Comparison of ENCODE assay signal across 8 mouse cellular contexts in genomic region chr11:120467051-120467735, GRCm38 (mm10). TPM values are rescaled to one million over a fixed set of nuclear protein-coding genes. Genes with fewer than 3 reads are reported as not detected.
DNase-seq lines count a peak whose midpoint lies in the region; ATAC-seq and TF ChIP-seq lines count a peak whose summit lies in the region.

Gene Arl16, minus strand, starts transcription at chr11:120467607.

- in situ Hi-C loops in CH12.LX (cut with MboI; ENCODE audit: low pct_ligation_motif_present, low pct_unique_long_range_greater_than_20kb, low sequenced_read_pairs), result no loop called here

- H3K36me3 ChIP-seq in CH12.LX (replicated peaks in 1 of 2; ENCODE audit: control insufficient read depth in 1 of 2, insufficient read depth in 1 of 2, low read length in 1 of 2), result peaks cover 49 to 76% of the 10 kb centered on the region in 2 experiments
- H3K36me3 ChIP-seq in forebrain, embryonic 11.5 days (ENCODE audit: control insufficient read depth, insufficient read depth, low read length), result peaks cover 6% of the 10 kb centered on the region; the same call in 1 of the 2 replicates
- H3K36me3 ChIP-seq in heart, embryonic 16.5 days (ENCODE audit: control insufficient read depth, insufficient read depth), result peaks cover 18% of the 10 kb centered on the region
- peaks cover 73% of the 10 kb centered on the region for H3K36me3 ChIP-seq in liver, embryonic 15.5 days (replicated peaks)
- H3K36me3 ChIP-seq in neural tube, embryonic 12.5 days, result peaks cover 60% of the 10 kb centered on the region

- H3K27ac ChIP-seq in CH12.LX (ENCODE audit: insufficient read depth, low read depth), result no peak within 1 kb of the TSS; the same call in 1 of the 2 replicates
- peak within 1 kb of the TSS; percentile 59; the same call in 1 of the 2 replicates for H3K27ac ChIP-seq in forebrain, embryonic 11.5 days (ENCODE audit: low read depth, low read length)
- peak within 1 kb of the TSS; percentile 56 for H3K27ac ChIP-seq in heart, embryonic 16.5 days (ENCODE audit: low read length)
- peak within 1 kb of the TSS; percentile 81 for H3K27ac ChIP-seq in liver, embryonic 15.5 days (replicated peaks)
- peak within 1 kb of the TSS; percentile 59; the same call in 1 of the 2 replicates for H3K27ac ChIP-seq in neural tube, embryonic 12.5 days

- H3K27me3 ChIP-seq in CH12.LX (replicated peaks), result no peaks in the 10 kb centered on the region
- no peaks in the 10 kb centered on the region for H3K27me3 ChIP-seq in forebrain, embryonic 11.5 days (ENCODE audit: control insufficient read depth, insufficient read depth, low read length)
- H3K27me3 ChIP-seq in heart, embryonic 16.5 days (ENCODE audit: control insufficient read depth, insufficient read depth, low read length), result no peaks in the 10 kb centered on the region
- H3K27me3 ChIP-seq in liver, embryonic 15.5 days, result no peaks in the 10 kb centered on the region
- H3K27me3 ChIP-seq in neural tube, embryonic 12.5 days (replicated peaks), result no peaks in the 10 kb centered on the region

- H3K79me2 ChIP-seq in CH12.LX (replicated peaks; ENCODE audit: control insufficient read depth, extremely low read depth, insufficient read depth, poor library complexity, severe bottlenecking), result peaks cover 28% of the 10 kb centered on the region

- under 1% methylated on average over 53 of the region's 54 CpGs for WGBS in forebrain, embryonic 11.5 days
- WGBS in heart, embryonic 16.5 days, result under 1% methylated on average over 51 of the region's 54 CpGs
- WGBS in liver, embryonic 15.5 days (ENCODE audit: insufficient replicate concordance), result under 1% methylated on average over 54 of the region's 54 CpGs
- WGBS in neural tube, embryonic 12.5 days, result under 1% methylated on average over 54 of the region's 54 CpGs

- H3K4me1 ChIP-seq in CH12.LX (ENCODE audit: control insufficient read depth in 1 of 2, insufficient read depth in 2 of 2), result peaks cover 5 to 30% of the 10 kb centered on the region in 2 experiments; a peak in 3 of 4 replicates
- peaks cover 11% of the 10 kb centered on the region for H3K4me1 ChIP-seq in forebrain, embryonic 11.5 days (replicated peaks; ENCODE audit: control insufficient read depth, insufficient read depth, low read length)
- H3K4me1 ChIP-seq in heart, embryonic 16.5 days (ENCODE audit: control insufficient read depth, insufficient read depth, low read length), result peaks cover 20% of the 10 kb centered on the region
- H3K4me1 ChIP-seq in liver, embryonic 15.5 days (replicated peaks), result peaks cover 35% of the 10 kb centered on the region
- H3K4me1 ChIP-seq in neural tube, embryonic 12.5 days, result peaks cover 25% of the 10 kb centered on the region

- TF ChIP-seq RAD21 in CH12.LX (IDR thresholded peaks at IDR 0.05; ENCODE audit: low read depth, low read length), result no peak

- TF ChIP-seq EP300 in CH12.LX (IDR thresholded peaks at IDR 0.05; ENCODE audit: low read length), result no peak

- TF ChIP-seq CTCF in CH12.LX (conservative IDR thresholded peaks at IDR 0.05 in 1 of 2, IDR thresholded peaks at IDR 0.05 in 1 of 2; ENCODE audit: low read depth in 2 of 2, low read length in 2 of 2), result no peak

- H3K9ac ChIP-seq in CH12.LX (ENCODE audit: insufficient read depth, low read depth), result peak within 1 kb of the TSS; percentile 83
- H3K9ac ChIP-seq in forebrain, embryonic 11.5 days (ENCODE audit: low read length), result peak within 1 kb of the TSS; percentile 91
- H3K9ac ChIP-seq in heart, embryonic 16.5 days (ENCODE audit: low read length), result peak within 1 kb of the TSS; percentile 88
- H3K9ac ChIP-seq in liver, embryonic 15.5 days, result peak within 1 kb of the TSS; percentile 88
- H3K9ac ChIP-seq in neural tube, embryonic 12.5 days, result peak within 1 kb of the TSS; percentile 80

- ATAC-seq in forebrain, embryonic 11.5 days (replicated peaks; ENCODE audit: low FRiP score), result peak; percentile 100
- ATAC-seq in heart, embryonic 16.5 days (replicated peaks; ENCODE audit: extremely low read depth, insufficient read depth, low FRiP score), result peak; percentile 100
- ATAC-seq in liver, embryonic 15.5 days (ENCODE audit: insufficient read depth), result peak; percentile 100
- peak; percentile 99 for ATAC-seq in neural tube, embryonic 12.5 days (ENCODE audit: low FRiP score, low read depth)

- dilution Hi-C loops in CH12.LX (cut with MboI; ENCODE audit: extremely low pct_ligation_motif_present, extremely low pct_unique_long_range_greater_than_20kb, low sequenced_read_pairs), result no loop called here

- H3K4me3 ChIP-seq in CH12.LX (replicated peaks in 1 of 3; ENCODE audit: low read depth in 2 of 3, low read length in 2 of 3, poor library complexity in 1 of 3), result peak within 1 kb of the TSS; percentile 81 to 97 (median 91)
- peak within 1 kb of the TSS; percentile 91 for H3K4me3 ChIP-seq in forebrain, embryonic 11.5 days (ENCODE audit: low read depth, low read length)
- H3K4me3 ChIP-seq in heart, embryonic 16.5 days (ENCODE audit: low read length), result peak within 1 kb of the TSS; percentile 93
- peak within 1 kb of the TSS; percentile 95 for H3K4me3 ChIP-seq in liver, embryonic 15.5 days (replicated peaks)
- peak within 1 kb of the TSS; percentile 92 for H3K4me3 ChIP-seq in neural tube, embryonic 12.5 days

- TF ChIP-seq POLR2A in CH12.LX (IDR thresholded peaks at IDR 0.05; ENCODE audit: low read depth, low read length), result peak; percentile 95

- H3K4me2 ChIP-seq in CH12.LX (ENCODE audit: insufficient read depth, low read depth, poor library complexity, severe bottlenecking), result peak within 1 kb of the TSS; percentile 79
- H3K4me2 ChIP-seq in forebrain, embryonic 11.5 days (ENCODE audit: low read depth, low read length, severe bottlenecking), result peak within 1 kb of the TSS; percentile 68
- peak within 1 kb of the TSS; percentile 95 for H3K4me2 ChIP-seq in heart, embryonic 16.5 days (ENCODE audit: low read depth, low read length)
- H3K4me2 ChIP-seq in liver, embryonic 15.5 days, result peak within 1 kb of the TSS; percentile 92
- H3K4me2 ChIP-seq in neural tube, embryonic 12.5 days (replicated peaks), result peak within 1 kb of the TSS; percentile 95

- DNase-seq in CH12.LX (ENCODE audit: extremely low read depth), result peak; percentile 100
- DNase-seq in c-Kit-positive CD71-positive TER-119-negative erythroid progenitor cells, embryonic 14.5 days (ENCODE audit: low read depth), result peak; percentile 98
- peak; percentile 98 for DNase-seq in forebrain, embryonic 11.5 days (ENCODE audit: low spot score)
- peak; percentile 96 for DNase-seq in kidney, postnatal 36 days
- DNase-seq in telencephalon, adult 2 months (ENCODE audit: low read depth, low spot score), result peak; percentile 99

- H3K9me3 ChIP-seq in CH12.LX (replicated peaks; ENCODE audit: low read length), result no peaks in the 10 kb centered on the region
- no peaks in the 10 kb centered on the region for H3K9me3 ChIP-seq in forebrain, embryonic 11.5 days (ENCODE audit: control insufficient read depth, low read length)
- H3K9me3 ChIP-seq in heart, embryonic 16.5 days (replicated peaks; ENCODE audit: control insufficient read depth, low read length), result no peaks in the 10 kb centered on the region
- H3K9me3 ChIP-seq in liver, embryonic 15.5 days (replicated peaks), result no peaks in the 10 kb centered on the region
- no peaks in the 10 kb centered on the region for H3K9me3 ChIP-seq in neural tube, embryonic 12.5 days

TF ChIP-seq in CH12.LX, 34 proteins besides CTCF, POLR2A, EP300 and RAD21 (continues in another document):
- TF ChIP-seq MEF2A (IDR thresholded peaks at IDR 0.05; ENCODE audit: borderline replicate concordance, low read depth, low read length), result 0 out of 2 replicates have a peak, but pooled peaks have one; percentile 25
- no peak for TF ChIP-seq MAFK (IDR thresholded peaks at IDR 0.05; ENCODE audit: insufficient replicate concordance, low read length)
- TF ChIP-seq TBP (conservative IDR thresholded peaks at IDR 0.05; ENCODE audit: low read depth, low read length), result peak; percentile 81
- TF ChIP-seq NELFE (IDR thresholded peaks at IDR 0.05; ENCODE audit: low read depth, low read length), result peak; percentile 98
- peak; percentile 83 for TF ChIP-seq POLR2AphosphoS2 (IDR thresholded peaks at IDR 0.05; ENCODE audit: low read depth, low read length)
- peak; percentile 97 for TF ChIP-seq MXI1 (IDR thresholded peaks at IDR 0.05; ENCODE audit: low read depth, low read length)
- TF ChIP-seq ZNF384 (IDR thresholded peaks at IDR 0.05; ENCODE audit: low read depth, low read length), result no peak
- no peak for TF ChIP-seq RCOR1 (conservative IDR thresholded peaks at IDR 0.05; ENCODE audit: low read depth, low read length)
- TF ChIP-seq MAZ (IDR thresholded peaks at IDR 0.05; ENCODE audit: low read depth, low read length), result peak; percentile 83; the same call in 1 of the 2 replicates
- no peak for TF ChIP-seq CHD1 (IDR thresholded peaks at IDR 0.05; ENCODE audit: low read depth, low read length)
- TF ChIP-seq USF1 (IDR thresholded peaks at IDR 0.05; ENCODE audit: low read depth, low read length), result no peak
- no peak for TF ChIP-seq JUN (IDR thresholded peaks at IDR 0.05; ENCODE audit: insufficient read depth, low read depth, low read length)
- TF ChIP-seq ETS1 (conservative IDR thresholded peaks at IDR 0.05; ENCODE audit: low read depth, low read length), result no peak
- TF ChIP-seq SIN3A (IDR thresholded peaks at IDR 0.05; ENCODE audit: low read length), result peak; percentile 99
- no peak for TF ChIP-seq SMC3 (IDR thresholded peaks at IDR 0.05; ENCODE audit: low read depth, low read length)
- TF ChIP-seq ELF1 (IDR thresholded peaks at IDR 0.05; ENCODE audit: low read depth, low read length), result peak; percentile 100
- peak; percentile 15; the same call in 1 of the 2 replicates for TF ChIP-seq BHLHE40 (IDR thresholded peaks at IDR 0.05; ENCODE audit: low read depth, low read length)
- peak; percentile 70; the same call in 1 of the 2 replicates for TF ChIP-seq KAT2A (IDR thresholded peaks at IDR 0.05; ENCODE audit: insufficient replicate concordance, low read length)
- no peak for TF ChIP-seq ZKSCAN1 (IDR thresholded peaks at IDR 0.05; ENCODE audit: borderline replicate concordance, low read depth, low read length)
- peak; percentile 100 for TF ChIP-seq NRF1 (IDR thresholded peaks at IDR 0.05; ENCODE audit: low read depth, low read length)
- TF ChIP-seq TCF12 (IDR thresholded peaks at IDR 0.05; ENCODE audit: low read depth, low read length), result 0 out of 2 replicates have a peak, but pooled peaks have one; percentile 59
- TF ChIP-seq HCFC1 (IDR thresholded peaks at IDR 0.05; ENCODE audit: low read depth, low read length), result peak; percentile 83

RNA-seq across cellular contexts. Expression of gene Arl16, which starts in this region (rescaled TPM):
- total RNA-seq in CH12.LX (2012; rRNA removed), result 24.8 and 26.1 TPM in 2 replicates
- 34.6 and 42.6 TPM in 2 replicates for total RNA-seq in CH12.LX (2014; rRNA removed)
- 19.8 and 22.8 TPM in 2 replicates for polyA plus RNA-seq in CH12.LX (2012; ENCODE audit: insufficient read length, low read depth)
- polyA plus RNA-seq in forebrain, embryonic 11.5 days (2014; fragmentation: Nextera tagmentation; extraction: Ambion mirVana), result 50.1 and 54.2 TPM in 2 replicates
- 33.6 and 34.2 TPM in 2 replicates for polyA plus RNA-seq in heart, embryonic 16.5 days (2015; fragmentation: Nextera tagmentation; extraction: Ambion mirVana)
- 13.7 and 14.0 TPM in 2 replicates for polyA plus RNA-seq in liver, embryonic 15.5 days (2015; fragmentation: Nextera tagmentation; extraction: Ambion mirVana)
- 63.6 and 64.5 TPM in 2 replicates for polyA plus RNA-seq in neural tube, embryonic 12.5 days (2016; fragmentation: Nextera tagmentation; extraction: Ambion mirVana)
